Comparison of ENCODE assay signal across 8 mouse cellular contexts in genomic region chr7:29768090-29768900, GRCm38 (mm10). TPM values are rescaled to one million over a fixed set of nuclear protein-coding genes. Genes with fewer than 3 reads are reported as not detected.
DNase-seq lines count a peak whose midpoint lies in the region; ATAC-seq and TF ChIP-seq lines count a peak whose summit lies in the region.

Gene Zfp84 (plus strand): TSS chr7:29768552.

- peaks cover 25% of the 10 kb centered on the region for H3K36me3 ChIP-seq in hindbrain, embryonic 10.5 days
- H3K36me3 ChIP-seq in lung, postnatal 0 days (ENCODE audit: insufficient read depth, low read length), result no peaks in the 10 kb centered on the region; the same call in 1 of the 2 replicates

- no peak for TF ChIP-seq CTCF in lung, postnatal 0 days (IDR thresholded peaks at IDR 0.05)

- H3K27ac ChIP-seq in hindbrain, embryonic 10.5 days, result peak within 1 kb of the TSS; percentile 93
- peak within 1 kb of the TSS; percentile 89 for H3K27ac ChIP-seq in lung, postnatal 0 days (ENCODE audit: low read length)

- peak within 1 kb of the TSS; percentile 62 for H3K4me2 ChIP-seq in lung, postnatal 0 days (replicated peaks; ENCODE audit: low read depth, low read length)

- no peaks in the 10 kb centered on the region for H3K9me3 ChIP-seq in hindbrain, embryonic 10.5 days
- no peaks in the 10 kb centered on the region for H3K9me3 ChIP-seq in lung, postnatal 0 days (ENCODE audit: low read length)

- H3K9ac ChIP-seq in lung, postnatal 0 days (replicated peaks; ENCODE audit: low read depth), result peak within 1 kb of the TSS; percentile 61

- under 1% methylated on average over 32 of the region's 32 CpGs for WGBS in hindbrain, embryonic 10.5 days
- under 1% methylated on average over 32 of the region's 32 CpGs for WGBS in lung, postnatal 0 days

- peaks cover 23% of the 10 kb centered on the region for H3K4me1 ChIP-seq in hindbrain, embryonic 10.5 days (replicated peaks)
- peaks cover 7% of the 10 kb centered on the region for H3K4me1 ChIP-seq in lung, postnatal 0 days (ENCODE audit: insufficient read depth, low read depth, low read length)

- H3K4me3 ChIP-seq in hindbrain, embryonic 10.5 days, result peak within 1 kb of the TSS; percentile 75
- peak within 1 kb of the TSS; percentile 69 for H3K4me3 ChIP-seq in lung, postnatal 0 days (ENCODE audit: low read depth, low read length)

- H3K27me3 ChIP-seq in hindbrain, embryonic 10.5 days (ENCODE audit: insufficient read depth, poor library complexity, severe bottlenecking), result no peaks in the 10 kb centered on the region
- no peaks in the 10 kb centered on the region for H3K27me3 ChIP-seq in lung, postnatal 0 days (replicated peaks; ENCODE audit: insufficient read depth, low read length)

- peak; percentile 91 for DNase-seq in MN1 (ENCODE audit: low spot score)
- peak; percentile 85 for DNase-seq in cerebellum, adult 8-10 months
- DNase-seq in hindbrain, embryonic 10.5 days (ENCODE audit: low spot score), result peak; percentile 87
- peak; percentile 94 for DNase-seq in layer of hippocampus, adult 9-11 months
- peak; percentile 99 for DNase-seq in lung, postnatal 0 days (ENCODE audit: low spot score)
- DNase-seq in ovary, postnatal 14 days (ENCODE audit: low spot score), result peak; percentile 76
- DNase-seq in thymus, postnatal 14 days, result peak; percentile 88

- ATAC-seq in frontal cortex, adult (ENCODE audit: low TSS enrichment), result peak; percentile 95
- ATAC-seq in lung, postnatal 0 days, result peak; percentile 97

- TF ChIP-seq EP300 in lung, postnatal 0 days (IDR thresholded peaks at IDR 0.05), result no peak; the same call in 1 of the 2 replicates

RNA-seq across cellular contexts. Expression of gene Zfp84, which starts in this region (rescaled TPM):
- polyA plus RNA-seq in hindbrain, embryonic 10.5 days (2016; fragmentation: Nextera tagmentation; extraction: Ambion mirVana), result 10.8 and 10.9 TPM in 2 replicates
- 6.9 and 7.9 TPM in 2 replicates for polyA plus RNA-seq in lung, postnatal 0 days (2015; fragmentation: Nextera tagmentation; extraction: Ambion mirVana)

Comparison
In these comparisons a context has a peak if more than half of its experiments do, and no peak if none do; other contexts are left out.
1. Peak in every context shown above with its lines: DNase-seq, ATAC-seq, H3K4me3 ChIP-seq and H3K27ac ChIP-seq.